Mouse (Mus musculus) c-Kit-positive CD71-positive TER-119-negative erythroid progenitor cells, embryonic 14.5 days (primary cell): ENCODE data around the gene Gm3173.
"Not testable (repeated sequence)": the region's sequence is repeated elsewhere in the genome, so short reads cannot be mapped to it uniquely, and the experiment has no call there.

Source experiments
- DNase-seq: peaks from one replicate; pipeline ENCODE4 v3.0.0-alpha.2; 2013; ENCODE audit warnings: low read depth

Gm3173 gene

GRCm38 (mm10) chr14:4430692-4431091 is at the start of gene Gm3173:
Gene Gm3173, plus strand, starts transcription at chr14:4430992.
- not testable (repeated sequence) for DNase-seq

- not testable (repeated sequence) for DNase-seq
Observed at GRCm38 (mm10) chr14:4385606-4386005, 45.2 kb upstream of the Gm3173 start.

- DNase-seq = not testable (repeated sequence)
Observed at GRCm38 (mm10) chr14:4392841-4393530, 37.8 kb upstream of the Gm3173 start.

GRCm38 (mm10) chr14:4397226-4397625 is 33.6 kb upstream of the Gm3173 start, which contains the start of gene Gm3159:
Gene Gm3159, plus strand, starts transcription at chr14:4397526.
- DNase-seq = not testable (repeated sequence)

- DNase-seq = not testable (repeated sequence)
Observed at GRCm38 (mm10) chr14:4398624-4399023, 32.2 kb upstream of the Gm3173 start.

- not testable (repeated sequence) for DNase-seq
Observed at GRCm38 (mm10) chr14:4400115-4400789, 30.5 kb upstream of the Gm3173 start.

GRCm38 (mm10) chr14:4401245-4401644 is 29.5 kb upstream of the Gm3173 start:
- DNase-seq = not testable (repeated sequence)

- not testable (repeated sequence) for DNase-seq
Observed at GRCm38 (mm10) chr14:4403840-4404239, 27.0 kb upstream of the Gm3173 start.

- not testable (repeated sequence) for DNase-seq
Observed at GRCm38 (mm10) chr14:4409939-4410338, 20.9 kb upstream of the Gm3173 start.

GRCm38 (mm10) chr14:4414965-4415835 is 15.6 kb upstream of the Gm3173 start, which contains the start of gene Gm3164:
Gene Gm3164, plus strand, starts transcription at chr14:4415448.
- DNase-seq = not testable (repeated sequence)

GRCm38 (mm10) chr14:4481445-4481844 is 50.7 kb downstream of the Gm3173 start, which contains the start of gene Gm3182:
Gene Gm3182, plus strand, starts transcription at chr14:4481745.
- DNase-seq = not testable (repeated sequence)

- not testable (repeated sequence) for DNase-seq
Observed at GRCm38 (mm10) chr14:4499425-4499824, 68.6 kb downstream of the Gm3173 start.

- DNase-seq = not testable (repeated sequence)
Observed at GRCm38 (mm10) chr14:4555105-4555504, 124.3 kb downstream of the Gm3173 start, which contains the start of gene Gm3047. Gene Gm3047, plus strand, starts transcription at chr14:4555405.
